Mouse (Mus musculus) myocyte (in vitro differentiated cells): ENCODE data around the gene Gm29776.

ENCODE experiments used
- CEBPB ChIP-seq: IDR thresholded peaks from 2 replicates; pipeline ENCODE4 v1.6.1; 2011; ENCODE audit warnings: mild to moderate bottlenecking, moderate library complexity; ENCODE audit not compliant: poor library complexity, insufficient read depth, severe bottlenecking
- E2F4 ChIP-seq: IDR thresholded peaks from one replicate; pipeline ENCODE4 v1.6.1; 2011; ENCODE audit warnings: mild to moderate bottlenecking, control low read depth, moderate library complexity; ENCODE audit not compliant: insufficient read depth
- POLR2A ChIP-seq: IDR thresholded peaks from one replicate; pipeline ENCODE4 v1.6.1; 2011; ENCODE audit warnings: low read depth, mild to moderate bottlenecking, control low read depth, moderate library complexity; ENCODE audit not compliant: insufficient read length
- POLR2AphosphoS2 ChIP-seq: IDR thresholded peaks from one replicate; pipeline ENCODE4 v1.6.1; 2011; ENCODE audit warnings: low read depth, control low read depth; ENCODE audit not compliant: insufficient read length
- REST ChIP-seq: IDR thresholded peaks from one replicate; pipeline ENCODE4 v1.6.1; 2011; ENCODE audit warnings: mild to moderate bottlenecking, control low read depth, moderate library complexity; ENCODE audit not compliant: insufficient read depth, insufficient read length
- SRF ChIP-seq: IDR thresholded peaks from one replicate; pipeline ENCODE4 v1.6.1; 2011; ENCODE audit warnings: low read depth; ENCODE audit not compliant: control insufficient read depth, insufficient read length
- TCF12 ChIP-seq: IDR thresholded peaks from one replicate; pipeline ENCODE4 v1.6.1; 2011; ENCODE audit warnings: mild to moderate bottlenecking, control low read depth; ENCODE audit not compliant: poor library complexity, insufficient read depth, severe bottlenecking
- TCF3 ChIP-seq: IDR thresholded peaks from one replicate; pipeline ENCODE4 v1.6.1; 2011; ENCODE audit warnings: low read depth, control low read depth; ENCODE audit not compliant: insufficient read length
- USF1 ChIP-seq: IDR thresholded peaks from one replicate; pipeline ENCODE4 v1.6.1; 2011; ENCODE audit warnings: low read depth, mild to moderate bottlenecking, control low read depth, moderate library complexity

GRCm38 (mm10) chr14:54660009-54660408, 38.6 kb downstream of the Gm29776 start:
- TF ChIP-seq POLR2A (no peak), USF1 (no peak), POLR2AphosphoS2 (no peak), REST (no peak), TCF12 (no peak), TCF3 (no peak), SRF (no peak), E2F4 (no peak), CEBPB (no peak)
